Mouse (Mus musculus) bone marrow macrophage, adult 2 months (primary cell): ENCODE results near the gene Mdm4. TPM values are rescaled to one million over a fixed set of nuclear protein-coding genes. Genes with fewer than 3 reads are reported as not detected.

Source experiments
- H3K27ac ChIP-seq: 2 replicates; pipeline ENCODE4 v1.5.1; 2012; ENCODE audit warnings: low read depth, low read length; ENCODE audit not compliant: insufficient read depth
- H3K4me1 ChIP-seq: 2 replicates; pipeline ENCODE4 v1.6.1; 2012; ENCODE audit warnings: low read length; ENCODE audit not compliant: control insufficient read depth, insufficient read depth
- H3K4me3 ChIP-seq: 2 replicates; pipeline ENCODE4 v1.5.1; 2012; ENCODE audit warnings: mild to moderate bottlenecking, low read length, moderate library complexity; ENCODE audit not compliant: insufficient read depth
- CTCF ChIP-seq: IDR thresholded peaks from 2 replicates; pipeline ENCODE4 v1.5.1; 2012; ENCODE audit warnings: low read depth, mild to moderate bottlenecking, low read length, moderate library complexity
- POLR2A ChIP-seq: IDR thresholded peaks from 2 replicates; pipeline ENCODE4 v1.6.1; 2012; ENCODE audit warnings: mild to moderate bottlenecking, low read depth, low read length, borderline replicate concordance
- polyA plus RNA-seq: library from polyadenylated mRNA; stranded (reverse); fragments of >200 nt; gene quantifications from 2 replicates; pipeline ENCODE4 v1.2.4, GENCODE M21; 2012; ENCODE audit not compliant: missing spikeins, insufficient read depth, insufficient read length

Mdm4 gene
- polyA plus RNA-seq, 1 experiment = 81.8 TPM

- Histone ChIP-seq H3K4me1 (no peaks in the 10 kb centered on the region), H3K27ac (no peak overlapping the region), H3K4me3 (no peak overlapping the region)
- TF ChIP-seq CTCF = no peak
- no peak for TF ChIP-seq POLR2A
Measured at GRCm38 (mm10) chr1:132961751-132962150, 68.6 kb downstream of the Mdm4 start.

GRCm38 (mm10) chr1:132956809-132957208 lies 73.6 kb downstream of the Mdm4 start:
- no peak overlapping the region for H3K27ac ChIP-seq
- TF ChIP-seq CTCF (no peak), POLR2A (no peak)
- H3K4me3 ChIP-seq = no peak overlapping the region

GRCm38 (mm10) chr1:132947811-132948210 lies 82.5 kb downstream of the Mdm4 start:
- Histone ChIP-seq H3K27ac (no peak overlapping the region), H3K4me3 (no peak overlapping the region), H3K4me1 (no peaks in the 10 kb centered on the region)
- TF ChIP-seq CTCF = no peak
- TF ChIP-seq POLR2A = no peak

More at GRCm38 (mm10) chr1:132956809-132957208, 73.6 kb downstream of the Mdm4 start:
- no peaks in the 10 kb centered on the region for H3K4me1 ChIP-seq

- H3K4me3 ChIP-seq = no peak overlapping the region
- no peaks in the 10 kb centered on the region for H3K4me1 ChIP-seq
- H3K27ac ChIP-seq = no peak overlapping the region
- no peak for TF ChIP-seq CTCF
- TF ChIP-seq POLR2A = no peak
Measured at GRCm38 (mm10) chr1:132945826-132946225, 84.5 kb downstream of the Mdm4 start.

GRCm38 (mm10) chr1:132938975-132939374 lies 91.4 kb downstream of the Mdm4 start:
- Histone ChIP-seq H3K4me3 (no peak overlapping the region), H3K27ac (no peak overlapping the region), H3K4me1 (no peaks in the 10 kb centered on the region)
- TF ChIP-seq POLR2A (no peak), CTCF (no peak)

- TF ChIP-seq POLR2A (no peak), CTCF (no peak)
- no peak overlapping the region for H3K27ac ChIP-seq
- H3K4me1 ChIP-seq = no peaks in the 10 kb centered on the region
- no peak overlapping the region for H3K4me3 ChIP-seq
Measured at GRCm38 (mm10) chr1:132937296-132938030, 92.9 kb downstream of the Mdm4 start.

- no peak for TF ChIP-seq CTCF
- no peak for TF ChIP-seq POLR2A
- Histone ChIP-seq H3K27ac (no peak overlapping the region), H3K4me3 (no peak overlapping the region), H3K4me1 (no peaks in the 10 kb centered on the region)
Measured at GRCm38 (mm10) chr1:132934856-132935255, 95.5 kb downstream of the Mdm4 start.

- TF ChIP-seq POLR2A (no peak), CTCF (no peak)
- H3K4me3 ChIP-seq = no peak overlapping the region
- no peaks in the 10 kb centered on the region for H3K4me1 ChIP-seq
- no peak overlapping the region for H3K27ac ChIP-seq
Measured at GRCm38 (mm10) chr1:132932421-132932820, 97.9 kb downstream of the Mdm4 start.

GRCm38 (mm10) chr1:132930291-132930690 lies 100.1 kb downstream of the Mdm4 start:
- Histone ChIP-seq H3K4me3 (no peak overlapping the region), H3K27ac (no peak overlapping the region), H3K4me1 (no peaks in the 10 kb centered on the region)
- no peak for TF ChIP-seq CTCF
- TF ChIP-seq POLR2A = no peak

- H3K4me1 ChIP-seq = no peaks in the 10 kb centered on the region
- no peak overlapping the region for H3K27ac ChIP-seq
- TF ChIP-seq POLR2A = no peak
- TF ChIP-seq CTCF = no peak
- no peak overlapping the region for H3K4me3 ChIP-seq
Measured at GRCm38 (mm10) chr1:132928907-132929250, 101.5 kb downstream of the Mdm4 start.
